Mouse (Mus musculus): ENCODE measurements around the gene Muc1. TPM values are rescaled to one million over a fixed set of nuclear protein-coding genes. Genes with fewer than 3 reads are reported as not detected.

Muc1 gene
- total and polyA plus RNA-seq, 3 experiments = 0.09 to 0.60 (median 0.38) TPM

DNA sequence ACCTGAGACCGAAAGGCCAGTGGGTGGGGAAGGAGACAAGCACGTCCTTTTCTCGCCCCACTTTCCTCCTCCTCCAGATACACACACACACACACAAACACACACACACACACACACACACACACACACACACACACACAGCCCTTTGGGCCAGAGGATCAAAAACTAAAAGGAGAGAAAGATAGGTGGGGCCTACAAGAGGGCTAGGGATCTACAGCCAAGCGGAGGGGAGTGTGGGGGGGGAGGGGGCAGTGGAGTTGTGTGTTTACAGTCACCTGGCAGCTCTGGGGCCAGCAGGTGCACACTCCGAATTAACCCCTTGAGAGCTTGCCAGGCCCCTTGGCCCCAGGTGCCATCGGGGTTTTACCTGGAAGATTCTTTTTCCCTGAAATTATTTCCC lies 3.8 kb downstream of the Muc1 start:
- Histone ChIP-seq H3K27ac (ENCODE audit: insufficient read depth, low read depth) (no peak overlapping the region), H3K4me3 (replicated peaks in 1 of 3; ENCODE audit: low read depth in 2 of 3, low read length in 2 of 3, poor library complexity in 1 of 3) (no peak overlapping the region), H3K79me2 (replicated peaks; ENCODE audit: control insufficient read depth, extremely low read depth, insufficient read depth, poor library complexity, severe bottlenecking) (no peaks in the 10 kb centered on the region), H3K9ac (ENCODE audit: insufficient read depth, low read depth) (no peak overlapping the region), H3K9me3 (replicated peaks; ENCODE audit: low read length) (no peaks in the 10 kb centered on the region), H3K27me3 (replicated peaks) (no peaks in the 10 kb centered on the region), H3K36me3 (replicated peaks in 1 of 2; ENCODE audit: control insufficient read depth in 1 of 2, insufficient read depth in 1 of 2, low read length in 1 of 2) (peaks cover 19 to 30% of the 10 kb centered on the region in 2 experiments), H3K4me2 (ENCODE audit: insufficient read depth, low read depth, poor library complexity, severe bottlenecking) (no peak overlapping the region), H3K4me1 (ENCODE audit: control insufficient read depth in 1 of 2, insufficient read depth in 2 of 2) (peaks cover 20 to 50% of the 10 kb centered on the region in 2 experiments)
- no peak for TF ChIP-seq NELFE (IDR thresholded peaks at IDR 0.05; ENCODE audit: low read depth, low read length)
- TF ChIP-seq BHLHE40 (IDR thresholded peaks at IDR 0.05; ENCODE audit: low read depth, low read length) = no peak
- TF ChIP-seq ZNF384 (IDR thresholded peaks at IDR 0.05; ENCODE audit: low read depth, low read length) = no peak
- no peak for TF ChIP-seq POLR2A (IDR thresholded peaks at IDR 0.05; ENCODE audit: low read depth, low read length)
- dilution Hi-C loops (cut with MboI; ENCODE audit: extremely low pct_ligation_motif_present, extremely low pct_unique_long_range_greater_than_20kb, low sequenced_read_pairs) = no loop called here
- no peak for DNase-seq (ENCODE audit: extremely low read depth)
- in situ Hi-C loops (cut with MboI; ENCODE audit: low pct_ligation_motif_present, low pct_unique_long_range_greater_than_20kb, low sequenced_read_pairs) = no loop called here

DNA sequence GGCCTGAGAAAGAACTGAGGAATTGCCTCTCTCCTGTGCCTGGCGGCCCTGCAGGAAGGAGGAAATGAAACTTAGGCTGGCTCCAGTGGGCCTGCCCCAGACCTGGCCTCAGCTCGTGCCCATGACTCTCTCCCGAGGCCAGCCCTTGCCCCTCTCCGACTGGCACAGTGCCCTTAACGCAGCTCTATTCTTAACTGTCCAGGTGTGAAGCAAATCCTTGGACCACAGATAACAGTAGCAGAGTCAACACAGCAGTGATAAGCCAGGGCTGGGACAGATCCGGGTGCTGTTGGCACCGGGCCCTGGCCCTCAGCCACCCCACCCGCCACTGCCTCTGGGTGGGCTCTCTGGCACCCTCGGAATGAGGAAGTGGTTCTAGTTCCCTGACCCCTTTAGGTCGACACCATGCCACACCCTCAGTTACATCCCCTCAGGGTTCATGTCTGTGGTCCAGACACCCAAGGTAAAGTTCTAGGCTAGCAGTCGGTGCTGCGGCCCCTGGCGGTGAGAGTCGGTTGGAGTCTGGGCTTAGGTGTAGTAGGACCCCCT lies 4.8 kb downstream of the Muc1 start:
- no peaks in the 10 kb centered on the region for H3K9me3 ChIP-seq (replicated peaks; ENCODE audit: low read length)
- in situ Hi-C loops (cut with MboI; ENCODE audit: low pct_ligation_motif_present, low pct_unique_long_range_greater_than_20kb, low sequenced_read_pairs) = no loop called here
- H3K4me1 ChIP-seq (ENCODE audit: control insufficient read depth in 1 of 2, insufficient read depth in 2 of 2) = peaks cover 20 to 44% of the 10 kb centered on the region in 2 experiments
- TF ChIP-seq EP300 (IDR thresholded peaks at IDR 0.05; ENCODE audit: low read length) (peak; percentile 52; the same call in 1 of the 2 replicates), BHLHE40 (IDR thresholded peaks at IDR 0.05; ENCODE audit: low read depth, low read length) (peak; percentile 60; the same call in 1 of the 2 replicates), SIN3A (IDR thresholded peaks at IDR 0.05; ENCODE audit: low read length) (no peak), E2F4 (IDR thresholded peaks at IDR 0.05; ENCODE audit: insufficient replicate concordance, low read depth, low read length) (no peak), ELF1 (IDR thresholded peaks at IDR 0.05; ENCODE audit: low read depth, low read length) (no peak), TBP (conservative IDR thresholded peaks at IDR 0.05; ENCODE audit: low read depth, low read length) (no peak), IRF4 (IDR thresholded peaks at IDR 0.05; ENCODE audit: low read depth, low read length) (peak; percentile 71), JUND (conservative IDR thresholded peaks at IDR 0.05; ENCODE audit: low read depth, low read length) (no peak)
- dilution Hi-C loops (cut with MboI; ENCODE audit: extremely low pct_ligation_motif_present, extremely low pct_unique_long_range_greater_than_20kb, low sequenced_read_pairs) = no loop called here
- no peak for DNase-seq (ENCODE audit: extremely low read depth)
- peaks cover 28 to 40% of the 10 kb centered on the region in 2 experiments for H3K36me3 ChIP-seq (replicated peaks in 1 of 2; ENCODE audit: control insufficient read depth in 1 of 2, insufficient read depth in 1 of 2, low read length in 1 of 2)
- no peak overlapping the region for H3K4me2 ChIP-seq (ENCODE audit: insufficient read depth, low read depth, poor library complexity, severe bottlenecking)
- no peaks in the 10 kb centered on the region for H3K27me3 ChIP-seq (replicated peaks)
- H3K79me2 ChIP-seq (replicated peaks; ENCODE audit: control insufficient read depth, extremely low read depth, insufficient read depth, poor library complexity, severe bottlenecking) = no peaks in the 10 kb centered on the region
- no peak overlapping the region for H3K27ac ChIP-seq (ENCODE audit: insufficient read depth, low read depth)
- H3K4me3 ChIP-seq (replicated peaks in 1 of 3; ENCODE audit: low read depth in 2 of 3, low read length in 2 of 3, poor library complexity in 1 of 3) = no peak overlapping the region
- H3K9ac ChIP-seq (ENCODE audit: insufficient read depth, low read depth) = no peak overlapping the region

DNA sequence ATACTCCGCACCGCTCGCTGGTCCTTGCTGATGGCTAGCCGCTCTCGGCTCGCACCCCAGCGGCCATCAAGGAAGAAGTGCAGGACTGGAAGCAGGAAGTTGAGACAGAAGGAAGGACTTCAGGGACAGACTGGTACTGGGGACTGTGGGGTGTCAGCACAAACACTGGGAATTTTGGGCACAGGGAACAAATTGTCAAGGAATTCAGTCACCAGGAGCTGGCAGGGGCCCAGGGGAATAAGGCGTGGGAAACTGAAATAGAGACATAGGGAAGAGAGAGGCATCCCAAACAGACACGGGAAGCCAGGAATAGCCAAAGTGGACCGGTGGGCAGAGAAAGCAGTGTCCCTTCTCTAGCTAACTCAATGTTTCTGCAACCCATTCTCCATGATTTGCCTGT lies 7.7 kb downstream of the Muc1 start:
- no peak for TF ChIP-seq NRF1 (IDR thresholded peaks at IDR 0.05; ENCODE audit: low read depth, low read length)
- Histone ChIP-seq H3K4me3 (replicated peaks in 1 of 3; ENCODE audit: low read depth in 2 of 3, low read length in 2 of 3, poor library complexity in 1 of 3) (no peak overlapping the region), H3K4me2 (ENCODE audit: insufficient read depth, low read depth, poor library complexity, severe bottlenecking) (no peak overlapping the region), H3K27me3 (replicated peaks) (no peaks in the 10 kb centered on the region), H3K36me3 (replicated peaks in 1 of 2; ENCODE audit: control insufficient read depth in 1 of 2, insufficient read depth in 1 of 2, low read length in 1 of 2) (peaks cover 31 to 55% of the 10 kb centered on the region in 2 experiments), H3K9ac (ENCODE audit: insufficient read depth, low read depth) (no peak overlapping the region), H3K4me1 (ENCODE audit: control insufficient read depth in 1 of 2, insufficient read depth in 2 of 2) (peaks cover 15 to 28% of the 10 kb centered on the region in 2 experiments), H3K9me3 (replicated peaks; ENCODE audit: low read length) (no peaks in the 10 kb centered on the region), H3K79me2 (replicated peaks; ENCODE audit: control insufficient read depth, extremely low read depth, insufficient read depth, poor library complexity, severe bottlenecking) (no peaks in the 10 kb centered on the region), H3K27ac (ENCODE audit: insufficient read depth, low read depth) (no peak overlapping the region)
- DNase-seq (ENCODE audit: extremely low read depth) = no peak
- dilution Hi-C loops (cut with MboI; ENCODE audit: extremely low pct_ligation_motif_present, extremely low pct_unique_long_range_greater_than_20kb, low sequenced_read_pairs) = no loop called here
- in situ Hi-C loops (cut with MboI; ENCODE audit: low pct_ligation_motif_present, low pct_unique_long_range_greater_than_20kb, low sequenced_read_pairs) = no loop called here
